Mouse (Mus musculus): ENCODE results near the gene Kcnj1. TPM values are rescaled to one million over a fixed set of nuclear protein-coding genes. Genes with fewer than 3 reads are reported as not detected.

The Kcnj1 gene
- 0.01 TPM for polyA plus RNA-seq (2021)

GRCm38 (mm10) chr9:32372202-32372601, at the start of gene Kcnj1:
TSS of gene Kcnj1 (plus strand) at chr9:32372493.
- ChIA-PET POLR2A (no interaction called here), CTCF (interaction anchor here (1.2 kb wide), 1 partner anchor 33 kb away, joined by 3 read pairs; no protein-coding TSS in a partner anchor)
- H3K27me3 ChIP-seq = no peaks in the 10 kb centered on the region
- DNase-seq (ENCODE audit: low read depth, low spot score) (no peak), ATAC-seq (no peak)
- in situ Hi-C loops (cut with MboI; ENCODE audit: low pct_unique_long_range_greater_than_20kb) = loop anchor here (25.0 kb wide), 1 partner anchor 810 kb away; no protein-coding TSS in a partner anchor
- no peak for TF ChIP-seq CTCF (IDR thresholded peaks at IDR 0.05)

GRCm38 (mm10) chr9:32323610-32324009, 48.7 kb upstream of the Kcnj1 start:
- POLR2A ChIA-PET = no interaction called here

DNA sequence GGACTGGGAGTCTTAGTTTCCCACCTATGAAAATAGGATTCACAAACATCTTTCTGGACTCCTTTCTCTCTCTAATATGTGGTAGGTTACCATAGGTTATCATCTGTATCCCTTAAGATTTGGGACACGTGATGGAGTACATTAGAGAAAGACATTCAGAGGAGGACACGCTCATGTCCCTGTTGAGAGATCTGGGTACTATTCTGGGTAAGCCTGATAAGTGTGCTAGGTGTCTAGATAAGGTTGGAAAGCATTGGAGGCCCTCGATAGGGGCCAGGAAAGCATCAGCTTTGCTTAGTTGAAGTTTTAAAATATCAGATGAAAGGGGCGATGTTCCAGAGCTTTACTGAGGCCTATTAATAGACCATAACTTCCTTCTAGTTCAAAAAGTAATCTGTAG, 43.5 kb upstream of the Kcnj1 start:
- ChIA-PET CTCF (interaction anchor here (1.2 kb wide), 2 partner anchors 22 to 30 kb away, joined by 3 read pairs; no protein-coding TSS in a partner anchor), POLR2A (no interaction called here)
- ATAC-seq (no peak), DNase-seq (ENCODE audit: low read depth, low spot score) (no peak)
- TF ChIP-seq CTCF (IDR thresholded peaks at IDR 0.05) = no peak
- peaks cover 12% of the 10 kb centered on the region for H3K27me3 ChIP-seq
- in situ Hi-C loops (cut with MboI; ENCODE audit: low pct_unique_long_range_greater_than_20kb) = no loop called here

More at GRCm38 (mm10) chr9:32323610-32324009, 48.7 kb upstream of the Kcnj1 start:
- TF ChIP-seq CTCF (IDR thresholded peaks at IDR 0.05) = no peak
- no peak for ATAC-seq
- CTCF ChIA-PET = no interaction called here
- H3K27me3 ChIP-seq = peaks cover 27% of the 10 kb centered on the region
- DNase-seq (ENCODE audit: low read depth, low spot score) = no peak
- in situ Hi-C loops (cut with MboI; ENCODE audit: low pct_unique_long_range_greater_than_20kb) = no loop called here

DNA sequence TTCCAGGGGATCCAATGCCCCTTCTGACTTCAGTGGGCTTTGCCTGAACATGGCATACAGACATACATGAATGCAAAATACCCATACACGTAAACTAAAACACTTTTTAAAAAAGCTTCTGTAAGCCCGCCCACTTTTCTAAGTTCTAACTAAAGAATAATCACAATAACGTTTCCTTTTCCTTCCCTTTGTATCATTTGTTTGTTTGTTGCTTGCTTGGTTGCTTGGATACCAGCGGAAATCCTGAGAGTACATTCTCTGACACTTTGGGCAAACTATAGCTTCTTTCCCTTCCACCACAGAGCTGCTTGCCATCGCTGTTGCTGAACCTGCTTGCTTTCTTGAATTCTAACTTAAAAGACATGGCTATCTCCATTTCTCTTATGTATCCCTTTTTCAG, 41.1 kb upstream of the Kcnj1 start:
- peaks cover 7% of the 10 kb centered on the region for H3K27me3 ChIP-seq
- DNase-seq (ENCODE audit: low read depth, low spot score) (no peak), ATAC-seq (no peak)
- ChIA-PET CTCF (no interaction called here), POLR2A (no interaction called here)
- in situ Hi-C loops (cut with MboI; ENCODE audit: low pct_unique_long_range_greater_than_20kb) = no loop called here
- TF ChIP-seq CTCF (IDR thresholded peaks at IDR 0.05) = no peak

GRCm38 (mm10) chr9:32335389-32336150, 36.7 kb upstream of the Kcnj1 start:
- in situ Hi-C loops (cut with MboI; ENCODE audit: low pct_unique_long_range_greater_than_20kb) = no loop called here
- ATAC-seq (no peak), DNase-seq (ENCODE audit: low read depth, low spot score) (no peak)
- CTCF ChIA-PET = no interaction called here
- TF ChIP-seq CTCF (IDR thresholded peaks at IDR 0.05) = no peak
- POLR2A ChIA-PET = no interaction called here
- H3K27me3 ChIP-seq = peaks cover 8% of the 10 kb centered on the region

- no peak for TF ChIP-seq CTCF (IDR thresholded peaks at IDR 0.05)
- ChIA-PET POLR2A (no interaction called here), CTCF (no interaction called here)
- no peak for ATAC-seq
- in situ Hi-C loops (cut with MboI; ENCODE audit: low pct_unique_long_range_greater_than_20kb) = loop anchor here (5.0 to 10.0 kb wide), 2 partner anchors 69 to 396 kb away; no protein-coding TSS in a partner anchor
- peaks cover 22% of the 10 kb centered on the region for H3K27me3 ChIP-seq
- no peak for DNase-seq (ENCODE audit: low read depth, low spot score)
Measured at GRCm38 (mm10) chr9:32340831-32341230, 31.5 kb upstream of the Kcnj1 start.

DNA sequence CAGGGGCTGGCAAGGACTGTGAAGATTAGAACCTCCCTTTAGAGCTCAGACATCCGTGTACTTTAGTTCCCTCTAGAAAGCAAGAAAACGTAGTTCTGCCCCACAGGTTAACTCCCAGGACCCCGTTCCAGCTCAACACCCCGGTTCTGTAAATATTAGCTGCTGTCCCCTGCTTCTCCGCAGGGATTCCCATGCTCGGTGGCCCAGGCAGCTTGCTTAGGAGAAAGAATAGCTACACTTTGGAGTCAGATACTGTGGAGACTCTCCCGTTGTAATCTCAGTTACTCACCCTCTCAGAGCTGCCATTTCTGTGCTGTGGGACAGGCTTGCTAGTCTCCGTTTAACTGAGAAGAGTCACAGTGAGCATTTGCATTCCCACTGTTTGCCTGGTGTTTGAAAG, 29.4 kb upstream of the Kcnj1 start:
- peaks cover 22% of the 10 kb centered on the region for H3K27me3 ChIP-seq
- in situ Hi-C loops (cut with MboI; ENCODE audit: low pct_unique_long_range_greater_than_20kb) = loop anchor here (5.0 to 10.0 kb wide), 2 partner anchors 71 to 398 kb away; no protein-coding TSS in a partner anchor
- no peak for TF ChIP-seq CTCF (IDR thresholded peaks at IDR 0.05)
- ChIA-PET CTCF (interaction anchor here (1.0 kb wide), 1 partner anchor 71 kb away, joined by 6 read pairs; no protein-coding TSS in a partner anchor), POLR2A (interaction anchor here (1.0 kb wide), 1 partner anchor 9 kb away, joined by 3 read pairs; no protein-coding TSS in a partner anchor)
- DNase-seq (ENCODE audit: low read depth, low spot score) = no peak
- no peak for ATAC-seq

DNA sequence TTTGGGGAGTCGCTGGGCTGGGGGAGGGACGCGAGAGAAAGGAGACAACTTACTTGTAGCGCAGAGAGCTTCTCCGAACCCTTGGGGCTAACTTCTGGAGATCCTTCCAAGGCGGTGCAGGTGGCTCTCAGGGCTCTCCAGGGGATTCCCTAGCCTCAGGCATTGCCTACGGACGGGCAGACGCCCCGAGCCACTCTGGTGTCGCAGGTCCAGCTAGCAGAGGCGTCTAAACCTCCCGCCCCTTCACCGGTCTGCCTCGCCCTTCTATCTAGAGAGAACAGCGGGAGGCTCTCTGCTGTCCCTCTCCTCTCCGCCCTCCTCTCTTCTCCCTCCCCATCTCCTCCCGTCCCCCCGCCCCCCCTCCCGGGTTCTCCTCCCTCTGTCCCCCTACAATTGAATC, 28.2 kb upstream of the Kcnj1 start, which contains the start of gene Kcnj5:
Gene Kcnj5 (minus strand): TSS at position 300 of the 400 bp plus-strand sequence.
- no peak for TF ChIP-seq CTCF (IDR thresholded peaks at IDR 0.05)
- in situ Hi-C loops (cut with MboI; ENCODE audit: low pct_unique_long_range_greater_than_20kb) = loop anchor here (5.0 to 10.0 kb wide), 2 partner anchors 72 to 399 kb away; no protein-coding TSS in a partner anchor
- no peak for DNase-seq (ENCODE audit: low read depth, low spot score)
- CTCF ChIA-PET = no interaction called here
- POLR2A ChIA-PET = no interaction called here
- peaks cover 22% of the 10 kb centered on the region for H3K27me3 ChIP-seq
- ATAC-seq = no peak

- peaks cover 22% of the 10 kb centered on the region for H3K27me3 ChIP-seq
- CTCF ChIA-PET = no interaction called here
- no peak for ATAC-seq
- TF ChIP-seq CTCF (IDR thresholded peaks at IDR 0.05) = no peak
- in situ Hi-C loops (cut with MboI; ENCODE audit: low pct_unique_long_range_greater_than_20kb) = loop anchor here (5.0 to 10.0 kb wide), 2 partner anchors 72 to 400 kb away; no protein-coding TSS in a partner anchor
- POLR2A ChIA-PET = no interaction called here
- DNase-seq (ENCODE audit: low read depth, low spot score) = no peak
Measured at GRCm38 (mm10) chr9:32344489-32344888, 27.8 kb upstream of the Kcnj1 start.

DNA sequence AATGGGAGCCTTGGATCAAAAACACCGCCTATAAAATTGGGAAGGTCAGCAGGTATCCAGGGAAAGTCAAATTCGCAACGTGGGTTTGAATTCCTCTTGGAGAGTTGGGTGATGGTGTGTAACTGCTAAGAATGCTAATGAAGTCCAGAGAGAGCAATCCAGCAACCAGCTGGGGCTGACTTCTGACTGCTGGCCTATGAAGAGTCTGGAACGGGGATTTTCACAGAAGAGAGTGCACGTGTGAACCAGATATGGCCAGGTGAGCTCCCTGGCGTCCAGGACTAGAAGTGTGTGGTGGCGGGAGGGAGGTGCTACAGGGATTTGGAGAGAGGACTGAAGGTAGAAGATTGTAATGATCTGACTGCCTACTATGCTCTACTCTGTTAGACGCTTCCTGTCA, 24.2 kb upstream of the Kcnj1 start:
- ChIA-PET CTCF (interaction anchor here (3.2 kb wide), 1 partner anchor 76 kb away, joined by 12 read pairs; no protein-coding TSS in a partner anchor), POLR2A (no interaction called here)
- DNase-seq (ENCODE audit: low read depth, low spot score) = no peak
- no peak for ATAC-seq
- no peak for TF ChIP-seq CTCF (IDR thresholded peaks at IDR 0.05)
- H3K27me3 ChIP-seq = peaks cover 8% of the 10 kb centered on the region
- in situ Hi-C loops (cut with MboI; ENCODE audit: low pct_unique_long_range_greater_than_20kb) = loop anchor here (10.0 kb wide), 1 partner anchor 403 kb away; no protein-coding TSS in a partner anchor

GRCm38 (mm10) chr9:32349344-32349743, 22.9 kb upstream of the Kcnj1 start:
- DNase-seq (ENCODE audit: low read depth, low spot score) = no peak
- in situ Hi-C loops (cut with MboI; ENCODE audit: low pct_unique_long_range_greater_than_20kb) = loop anchor here (10.0 kb wide), 1 partner anchor 405 kb away; no protein-coding TSS in a partner anchor
- H3K27me3 ChIP-seq = peaks cover 4% of the 10 kb centered on the region
- CTCF ChIA-PET = interaction anchor here (3.2 kb wide), 1 partner anchor 77 kb away, joined by 12 read pairs; no protein-coding TSS in a partner anchor
- no peak for TF ChIP-seq CTCF (IDR thresholded peaks at IDR 0.05)
- POLR2A ChIA-PET = no interaction called here
- ATAC-seq = no peak
